Mouse (Mus musculus) lung, adult 2 months (tissue): ENCODE results near the gene Cblc.

Source experiments
- CTCF ChIP-seq: fragments of 200-500 bp; IDR thresholded peaks from 2 replicates; pipeline ENCODE4 v1.5.1; 2011; ENCODE audit warnings: mild to moderate bottlenecking, low read length, control low read depth; ENCODE audit not compliant: insufficient read depth
- POLR2A ChIP-seq: fragments of 200-500 bp; IDR thresholded peaks from 2 replicates; pipeline ENCODE4 v1.6.1; 2011; ENCODE audit warnings: low read depth, mild to moderate bottlenecking, control low read depth, low read length, borderline replicate concordance; ENCODE audit errors: extremely low read depth

DNA sequence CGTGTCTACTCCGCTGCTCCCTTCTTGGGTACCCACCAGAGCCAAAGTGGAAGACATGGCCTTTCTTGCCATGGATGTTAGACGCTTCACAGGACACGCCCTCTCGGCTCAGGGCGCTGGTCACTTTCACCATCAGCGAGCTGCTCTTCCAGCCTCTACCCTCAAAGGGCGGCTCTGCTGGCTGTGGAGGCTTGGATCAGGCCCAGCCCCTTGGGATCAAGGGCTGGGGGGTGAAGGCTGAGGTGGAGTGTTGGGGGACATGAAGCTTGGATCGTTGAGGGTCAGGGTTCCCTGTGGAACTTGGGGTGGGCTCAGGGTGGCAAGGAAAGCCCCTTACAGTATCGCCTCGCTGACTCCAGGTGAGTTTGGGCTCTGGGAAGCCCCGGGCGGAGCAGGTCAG lies 38.0 kb downstream of the Cblc start:
- TF ChIP-seq CTCF (no peak), POLR2A (no peak)
